Mouse (Mus musculus): ENCODE measurements around the gene Msrb3.

DNA sequence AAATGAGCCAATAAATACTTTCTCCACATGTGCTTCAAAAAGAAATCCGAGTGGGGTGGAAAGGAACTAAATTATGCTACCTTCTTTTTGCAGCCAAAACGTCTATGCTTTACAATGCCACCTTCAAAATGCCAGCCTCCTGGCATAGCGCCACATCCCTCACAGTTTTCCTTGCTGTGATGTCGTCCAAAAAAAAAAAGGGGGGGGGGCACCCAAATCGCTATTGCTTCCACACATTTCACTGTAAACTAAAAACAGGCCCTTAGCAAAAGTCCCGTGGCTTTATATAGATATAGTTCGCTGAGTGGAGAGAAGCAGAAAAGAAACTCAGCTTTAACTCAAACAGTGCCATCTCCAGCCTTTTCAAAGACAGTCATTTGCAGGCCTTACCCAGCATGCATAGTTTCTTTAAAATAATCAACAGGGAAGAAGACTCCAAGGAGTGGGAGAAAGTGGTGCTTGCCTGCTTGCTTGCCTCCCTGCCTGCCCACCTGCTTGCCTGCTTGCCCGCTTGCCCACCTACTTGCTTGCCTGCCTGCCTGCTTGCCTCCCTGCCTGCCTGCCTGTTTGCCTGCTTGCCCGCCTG lies 47.6 kb downstream of the Msrb3 start:
- TF ChIP-seq CTCF (IDR thresholded peaks at IDR 0.05; ENCODE audit: extremely low read depth, insufficient read length, insufficient replicate concordance, low read depth, low read length) (no peak), POLR2A (IDR thresholded peaks at IDR 0.05; ENCODE audit: low read depth, low read length) (no peak)
